Mouse (Mus musculus) lung, embryonic 15.5 days (tissue): ENCODE measurements around the gene Rab21. TPM values are rescaled to one million over a fixed set of nuclear protein-coding genes. Genes with fewer than 3 reads are reported as not detected.

Experiments
- ATAC-seq: fragments of 200-750 bp; cut with Nextera tagmentation; 2 replicates; pipeline ENCODE4 v1.8.0; 2017; ENCODE audit warnings: moderate number of reproducible peaks, borderline replicate concordance; ENCODE audit not compliant: low FRiP score, low TSS enrichment; ENCODE audit errors: extremely low read depth
- H3K27ac ChIP-seq: fragments of 300-500 bp; sonication (generic); 2 replicates; pipeline ENCODE4 v1.5.1; 2015; ENCODE audit warnings: moderate library complexity, mild to moderate bottlenecking, inconsistent platforms
- H3K27me3 ChIP-seq: fragments of 300-500 bp; sonication (generic); 2 replicates; pipeline ENCODE4 v1.6.1; 2015; ENCODE audit warnings: inconsistent platforms
- H3K36me3 ChIP-seq: fragments of 300-500 bp; sonication (generic); 2 replicates; pipeline ENCODE4 v1.6.1; 2015; ENCODE audit warnings: inconsistent platforms
- H3K4me1 ChIP-seq: fragments of 300-500 bp; sonication (generic); 2 replicates; pipeline ENCODE4 v1.6.1; 2015; ENCODE audit warnings: inconsistent platforms
- H3K4me2 ChIP-seq: fragments of 300-500 bp; sonication (generic); 2 replicates; pipeline ENCODE4 v1.6.1; 2015; ENCODE audit warnings: inconsistent platforms, mild to moderate bottlenecking, moderate library complexity
- H3K4me3 ChIP-seq: fragments of 300-500 bp; sonication (generic); 2 replicates; pipeline ENCODE4 v1.5.1; 2015; ENCODE audit warnings: mild to moderate bottlenecking, inconsistent platforms
- H3K9ac ChIP-seq: fragments of 300-500 bp; sonication (generic); 2 replicates; pipeline ENCODE4 v1.6.1; 2015; ENCODE audit warnings: inconsistent platforms
- H3K9me3 ChIP-seq: fragments of 300-500 bp; sonication (generic); 2 replicates; pipeline ENCODE4 v1.6.1; 2016; ENCODE audit warnings: inconsistent platforms
- WGBS: fragments of 180-500 bp; shearing (Covaris S2); methylation state at CpG from one replicate; pipeline ENCODE4 v1.1.7; 2015; 5-methylcytosine and 5-hydroxymethylcytosine counted together
- polyA plus RNA-seq: library from polyadenylated mRNA; unstranded; fragments of >200 nt; fragmentation: Nextera tagmentation; extraction: Ambion mirVana; gene quantifications from 2 replicates; pipeline ENCODE4 v1.2.1, GENCODE M21; 2015

Gene Rab21
- 4.7 and 5.9 TPM in 2 replicates for polyA plus RNA-seq

DNA sequence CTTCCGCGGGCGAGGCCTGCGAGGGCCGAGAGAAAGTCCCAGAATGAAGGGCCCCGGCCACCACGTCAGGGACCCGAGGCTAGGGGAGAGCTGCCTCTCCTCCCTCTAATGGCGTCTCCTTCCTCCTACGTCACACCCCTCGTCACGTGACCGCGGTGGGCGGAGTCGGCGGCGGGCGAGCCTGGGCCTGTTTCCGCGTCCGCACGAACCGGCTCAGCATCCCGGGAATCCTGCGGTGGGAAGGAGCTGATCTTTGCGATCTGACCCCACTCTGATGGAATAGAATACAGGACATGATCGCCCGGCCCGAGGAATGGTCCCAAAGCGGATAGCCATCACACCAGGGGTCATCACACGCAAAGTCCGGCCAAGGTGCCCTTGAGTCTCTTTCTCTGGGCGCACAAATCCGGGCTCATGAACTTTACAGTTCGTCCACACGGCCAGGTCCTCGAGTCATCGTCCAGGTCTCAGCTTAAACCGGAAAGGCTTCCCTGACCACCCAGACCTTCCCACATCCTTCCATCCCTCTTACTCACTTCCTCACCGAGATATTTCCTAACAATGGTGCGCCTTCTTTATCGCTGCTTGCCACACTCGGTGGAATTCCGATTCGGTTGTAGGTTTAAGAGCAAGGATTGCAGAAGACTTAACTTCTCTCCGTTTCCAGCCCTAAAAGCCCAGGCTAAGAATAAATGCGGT lies at the start of gene Rab21:
Gene Rab21, minus strand, starts transcription at position 122 of the 699 bp plus-strand sequence.
- H3K27ac ChIP-seq: peak within 1 kb of the TSS; percentile 96
- peak within 1 kb of the TSS; percentile 78 for H3K4me2 ChIP-seq
- H3K27me3 ChIP-seq: no peaks in the 10 kb centered on the region
- no peaks in the 10 kb centered on the region for H3K36me3 ChIP-seq
- no peaks in the 10 kb centered on the region for H3K9me3 ChIP-seq
- H3K9ac ChIP-seq: peak within 1 kb of the TSS; percentile 73
- peak; percentile 94 for ATAC-seq
- H3K4me1 ChIP-seq: peaks cover 28% of the 10 kb centered on the region
- peak within 1 kb of the TSS; percentile 80 for H3K4me3 ChIP-seq
- under 1% methylated on average over 42 of the region's 48 CpGs for whole genome bisulfite sequencing

DNA sequence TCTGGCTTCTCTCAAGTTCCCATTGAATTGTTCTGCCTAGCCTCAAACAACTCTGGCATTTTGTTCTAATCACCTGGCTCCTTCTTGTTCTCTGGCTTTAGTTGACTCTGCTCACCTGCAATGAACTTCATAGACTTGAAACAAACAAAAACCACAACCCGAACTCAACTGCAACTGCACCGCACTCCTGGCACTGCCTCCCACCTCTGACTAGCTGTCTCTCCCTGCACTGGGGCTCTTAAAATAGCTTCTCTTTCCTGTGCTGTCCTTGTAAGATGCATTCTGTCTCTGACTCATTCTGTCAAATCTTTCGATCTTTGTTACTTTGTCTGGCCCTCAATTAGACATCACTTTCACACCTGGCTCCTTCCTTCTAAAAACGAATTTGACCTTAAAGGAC lies 47.8 kb upstream of the Rab21 start:
- H3K36me3 ChIP-seq: no peaks in the 10 kb centered on the region
- peak overlapping the region; percentile 62 for H3K4me3 ChIP-seq
- H3K9me3 ChIP-seq: no peaks in the 10 kb centered on the region
- H3K4me1 ChIP-seq: peaks cover 6% of the 10 kb centered on the region; the same call in 1 of the 2 replicates
- whole genome bisulfite sequencing: 73% methylated on average over 4 of the region's 4 CpGs
- peak overlapping the region; percentile 81 for H3K4me2 ChIP-seq
- H3K27me3 ChIP-seq: no peaks in the 10 kb centered on the region
- no peak for ATAC-seq
- H3K9ac ChIP-seq: no peak overlapping the region
- H3K27ac ChIP-seq: 0 out of 2 replicates have a peak overlapping the region, but pooled peaks have one; percentile 97

DNA sequence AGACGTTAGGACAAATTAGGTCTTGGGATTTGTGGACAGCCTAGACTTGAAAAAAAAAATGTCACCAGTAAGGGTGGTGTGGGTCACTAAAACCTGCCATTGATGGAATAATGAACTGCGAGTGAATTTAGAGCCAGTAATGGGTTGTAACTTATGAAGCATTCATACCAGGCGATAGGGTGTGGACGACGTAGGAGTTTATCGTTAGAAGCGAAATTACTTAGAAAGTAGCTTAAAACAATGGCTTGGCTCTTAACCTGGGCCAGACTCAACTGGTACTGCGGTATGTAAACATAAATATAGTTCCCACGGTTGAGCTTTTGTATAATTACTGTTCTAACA lies 47.2 kb upstream of the Rab21 start:
- WGBS: 3% methylated on average over 9 of the region's 9 CpGs
- peak; percentile 11; the same call in 1 of the 2 replicates for ATAC-seq
- H3K27me3 ChIP-seq: no peaks in the 10 kb centered on the region

DNA sequence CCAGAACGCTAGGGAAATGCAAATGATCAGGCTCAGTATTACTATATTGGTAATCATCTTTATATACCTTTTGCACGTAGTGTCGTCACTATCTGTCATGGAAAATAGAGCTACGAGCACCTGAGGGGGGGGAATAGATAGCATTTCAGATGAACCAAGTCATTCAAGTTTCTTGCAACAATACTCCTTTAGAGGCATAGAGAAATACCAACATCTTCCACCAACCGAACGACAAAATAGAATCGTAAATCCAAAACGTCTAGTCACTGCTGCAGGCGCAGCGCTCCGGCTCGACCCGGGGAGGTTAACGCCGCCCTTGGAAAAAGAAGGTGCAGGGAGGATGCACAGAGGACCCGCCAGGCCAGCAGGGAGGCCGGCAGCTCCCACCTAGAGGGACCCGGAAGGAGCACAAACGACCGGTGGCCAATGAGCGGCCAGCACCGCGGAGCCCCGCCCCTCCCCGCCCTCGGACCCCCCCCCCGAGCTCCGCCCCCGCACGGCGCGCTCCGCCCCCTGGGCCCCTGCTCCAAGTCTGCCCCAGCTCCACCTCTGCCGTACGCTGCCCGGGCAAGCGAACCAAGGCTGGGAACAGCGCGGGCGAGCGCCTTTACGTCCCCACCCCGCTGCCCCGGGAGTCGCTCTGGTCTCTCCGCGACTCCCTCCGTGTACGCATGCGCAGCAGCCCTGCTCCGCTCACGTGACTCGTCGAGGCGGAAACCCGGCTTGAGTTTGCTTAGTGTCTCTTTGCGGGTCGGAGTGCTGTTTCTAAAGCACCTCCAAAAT lies 46.6 kb upstream of the Rab21 start, which contains the start of gene Tmem19:
Gene Tmem19, minus strand, starts transcription at position 662 of the 783 bp plus-strand sequence.
- Histone ChIP-seq H3K27me3 (no peaks in the 10 kb centered on the region), H3K27ac (peak within 1 kb of the TSS; percentile 97), H3K4me2 (peak within 1 kb of the TSS; percentile 81), H3K9ac (peak within 1 kb of the TSS; percentile 58), H3K4me1 (peaks cover 6% of the 10 kb centered on the region; the same call in 1 of the 2 replicates), H3K36me3 (no peaks in the 10 kb centered on the region), H3K9me3 (no peaks in the 10 kb centered on the region), H3K4me3 (peak within 1 kb of the TSS; percentile 62)
- ATAC-seq: peak; percentile 100
- WGBS: under 1% methylated on average over 57 of the region's 58 CpGs

More for the DNA sequence above, 47.2 kb upstream of the Rab21 start:
- H3K9ac ChIP-seq: peak overlapping the region; percentile 49
- H3K27ac ChIP-seq: peak overlapping the region; percentile 97
- H3K4me3 ChIP-seq: peak overlapping the region; percentile 62
- no peaks in the 10 kb centered on the region for H3K36me3 ChIP-seq
- no peaks in the 10 kb centered on the region for H3K9me3 ChIP-seq
- H3K4me1 ChIP-seq: peaks cover 6% of the 10 kb centered on the region; the same call in 1 of the 2 replicates
- peak overlapping the region; percentile 81 for H3K4me2 ChIP-seq

DNA sequence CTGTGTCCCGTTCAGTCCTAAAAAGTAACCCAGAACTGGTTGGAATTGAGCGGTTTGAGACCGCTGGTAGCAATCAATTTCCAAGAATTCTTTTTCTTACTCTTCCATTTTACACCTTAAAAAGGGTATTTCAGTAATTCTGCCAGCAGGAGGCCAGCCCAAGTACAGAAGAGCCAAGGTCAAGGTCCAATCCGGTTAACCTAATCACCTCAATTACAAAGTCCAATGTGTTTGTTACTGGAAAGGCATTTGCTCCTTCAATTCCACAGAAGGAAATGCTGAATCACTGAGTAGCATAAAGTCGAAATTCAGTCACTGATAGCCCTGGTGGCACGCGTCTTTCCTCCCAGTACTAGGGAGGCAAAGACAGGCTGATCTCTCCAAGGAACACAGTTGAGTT lies 43.7 kb upstream of the Rab21 start:
- Histone ChIP-seq H3K9me3 (no peaks in the 10 kb centered on the region), H3K27me3 (no peaks in the 10 kb centered on the region), H3K9ac (no peak overlapping the region), H3K36me3 (0 out of 2 replicates have a peak, but pooled peaks cover 3% of the 10 kb centered on the region), H3K4me1 (peaks cover 6% of the 10 kb centered on the region; the same call in 1 of the 2 replicates), H3K27ac (no peak overlapping the region), H3K4me2 (no peak overlapping the region), H3K4me3 (no peak overlapping the region)
- no peak for ATAC-seq
- 86% methylated on average over 7 of the region's 7 CpGs for WGBS

GRCm38 (mm10) chr10:115358216-115358919 lies 43.0 kb upstream of the Rab21 start:
- WGBS: 91% methylated on average over 17 of the region's 17 CpGs
- no peak overlapping the region for H3K9ac ChIP-seq
- H3K4me3 ChIP-seq: no peak overlapping the region
- no peak overlapping the region for H3K4me2 ChIP-seq
- ATAC-seq: no peak
- peaks cover 6% of the 10 kb centered on the region; the same call in 1 of the 2 replicates for H3K4me1 ChIP-seq
- H3K9me3 ChIP-seq: no peaks in the 10 kb centered on the region
- no peak overlapping the region for H3K27ac ChIP-seq
- H3K27me3 ChIP-seq: no peaks in the 10 kb centered on the region
- 0 out of 2 replicates have a peak, but pooled peaks cover 3% of the 10 kb centered on the region for H3K36me3 ChIP-seq

DNA sequence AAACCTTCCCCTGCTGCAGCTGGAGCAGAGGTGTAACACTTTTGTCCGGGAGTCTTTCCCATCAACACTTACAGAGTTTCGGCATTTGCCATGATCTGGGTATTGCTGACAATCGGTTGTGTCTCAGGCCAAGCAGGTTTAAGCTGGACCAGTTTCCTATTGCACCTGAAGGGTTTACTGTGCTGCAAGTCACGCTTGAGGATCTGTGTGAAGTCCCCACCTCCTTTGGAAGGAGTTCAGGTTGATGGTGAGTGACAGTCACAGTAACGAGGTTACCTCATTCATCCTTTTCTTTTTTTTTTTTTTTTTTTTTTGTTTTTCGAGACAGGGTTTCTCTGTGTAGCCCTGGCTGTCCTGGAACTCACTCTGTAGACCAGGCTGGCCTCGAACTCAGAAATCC lies 40.7 kb upstream of the Rab21 start:
- no peaks in the 10 kb centered on the region for H3K27me3 ChIP-seq
- H3K4me1 ChIP-seq: no peaks in the 10 kb centered on the region; the same call in 1 of the 2 replicates
- no peak overlapping the region for H3K27ac ChIP-seq
- H3K4me3 ChIP-seq: no peak overlapping the region
- H3K9ac ChIP-seq: no peak overlapping the region
- no peak overlapping the region for H3K4me2 ChIP-seq
- no peak for ATAC-seq
- H3K36me3 ChIP-seq: 0 out of 2 replicates have a peak, but pooled peaks cover 3% of the 10 kb centered on the region
- WGBS: 83% methylated on average over 6 of the region's 7 CpGs
- H3K9me3 ChIP-seq: no peaks in the 10 kb centered on the region

- Histone ChIP-seq H3K36me3 (0 out of 2 replicates have a peak, but pooled peaks cover 3% of the 10 kb centered on the region), H3K4me3 (no peak overlapping the region), H3K27me3 (no peaks in the 10 kb centered on the region), H3K4me2 (no peak overlapping the region), H3K4me1 (no peaks in the 10 kb centered on the region), H3K9ac (no peak overlapping the region), H3K9me3 (no peaks in the 10 kb centered on the region), H3K27ac (no peak overlapping the region)
- ATAC-seq: no peak
- WGBS: 86% methylated on average over 6 of the region's 6 CpGs
These were observed 39.6 kb upstream of the Rab21 start for GRCm38 (mm10) chr10:115355016-115355415.

GRCm38 (mm10) chr10:115354553-115354952 lies 39.2 kb upstream of the Rab21 start:
- no peak overlapping the region for H3K9ac ChIP-seq
- H3K9me3 ChIP-seq: no peaks in the 10 kb centered on the region
- H3K4me1 ChIP-seq: no peaks in the 10 kb centered on the region
- H3K36me3 ChIP-seq: 0 out of 2 replicates have a peak, but pooled peaks cover 3% of the 10 kb centered on the region
- WGBS: 65% methylated on average over 6 of the region's 6 CpGs
- H3K27me3 ChIP-seq: no peaks in the 10 kb centered on the region
- no peak overlapping the region for H3K27ac ChIP-seq
- ATAC-seq: no peak
- no peak overlapping the region for H3K4me3 ChIP-seq
- no peak overlapping the region for H3K4me2 ChIP-seq

DNA sequence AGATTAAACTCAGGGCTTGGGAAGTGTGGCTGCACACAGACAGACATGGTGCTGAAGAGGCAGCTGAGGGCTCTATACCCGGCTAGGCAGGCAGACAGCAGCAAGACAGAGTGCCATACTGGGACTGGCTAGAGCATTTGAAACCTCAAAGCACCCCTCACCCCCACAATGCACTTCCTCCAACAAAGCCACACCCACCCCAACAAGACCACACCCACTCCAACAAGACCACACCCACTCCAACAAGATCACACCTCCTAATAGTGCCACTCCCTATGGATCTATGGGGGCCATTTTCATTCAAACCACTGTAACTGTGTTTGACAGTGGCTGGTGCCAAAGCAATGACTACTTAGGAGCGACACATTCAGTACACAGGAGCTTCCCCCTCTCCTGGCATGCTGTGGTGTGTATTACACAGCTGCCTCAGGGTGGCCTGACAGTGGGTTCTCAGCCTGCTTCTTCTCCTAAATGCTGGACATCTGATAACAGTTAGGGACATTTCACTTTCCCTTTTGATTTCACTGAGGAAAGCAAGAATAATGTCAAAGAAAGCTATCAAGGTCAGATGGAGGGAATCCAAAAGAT lies 35.5 kb upstream of the Rab21 start:
- Histone ChIP-seq H3K4me1 (no peaks in the 10 kb centered on the region), H3K36me3 (no peaks in the 10 kb centered on the region), H3K9ac (no peak overlapping the region), H3K4me2 (no peak overlapping the region), H3K4me3 (no peak overlapping the region), H3K27me3 (no peaks in the 10 kb centered on the region), H3K27ac (no peak overlapping the region), H3K9me3 (no peaks in the 10 kb centered on the region)
- 74% methylated on average over 2 of the region's 2 CpGs for WGBS
- ATAC-seq: no peak

DNA sequence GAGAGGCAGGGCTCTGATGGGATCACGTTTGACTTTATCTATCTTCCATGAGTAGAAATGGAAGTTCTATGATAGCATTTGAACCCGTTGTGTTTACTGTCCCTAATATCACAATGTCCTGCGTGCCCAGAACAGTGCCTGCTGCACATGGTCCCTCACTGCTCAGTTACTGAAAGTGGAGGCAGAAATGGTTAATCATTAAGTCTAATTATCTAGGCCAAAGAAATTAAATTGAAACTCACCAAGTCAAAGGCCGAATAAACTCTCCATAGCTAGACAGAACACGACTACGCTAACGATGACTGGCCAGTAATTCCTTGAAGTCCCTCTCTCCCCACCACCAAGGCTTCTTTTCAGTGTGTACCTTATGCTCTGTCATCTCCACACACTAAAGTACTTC lies 34.1 kb upstream of the Rab21 start:
- WGBS: 85% methylated on average over 7 of the region's 7 CpGs
- no peak for ATAC-seq
- no peak overlapping the region for H3K4me3 ChIP-seq

More for the DNA sequence above, 34.1 kb upstream of the Rab21 start:
- Histone ChIP-seq H3K9ac (no peak overlapping the region), H3K27ac (no peak overlapping the region), H3K4me2 (no peak overlapping the region), H3K36me3 (no peaks in the 10 kb centered on the region; the same call in 1 of the 2 replicates), H3K4me1 (no peaks in the 10 kb centered on the region), H3K27me3 (no peaks in the 10 kb centered on the region), H3K9me3 (no peaks in the 10 kb centered on the region)
